Mouse (Mus musculus) right cerebral cortex, postnatal 10 days (tissue): ENCODE measurements around the gene Dpagt1.
A peak's percentile ranks its signal among the peaks of the same experiment; 100 is the strongest.
"Not testable (repeated sequence)": the region's sequence is repeated elsewhere in the genome, so short reads cannot be mapped to it uniquely, and the experiment has no call there.

ENCODE experiments used
- DNase-seq, 2 experiments: peaks; one replicate each; pipeline ENCODE4 v3.0.0; 2021; ENCODE audit warnings: low spot score in 2 of 2

Gene Dpagt1

DNA sequence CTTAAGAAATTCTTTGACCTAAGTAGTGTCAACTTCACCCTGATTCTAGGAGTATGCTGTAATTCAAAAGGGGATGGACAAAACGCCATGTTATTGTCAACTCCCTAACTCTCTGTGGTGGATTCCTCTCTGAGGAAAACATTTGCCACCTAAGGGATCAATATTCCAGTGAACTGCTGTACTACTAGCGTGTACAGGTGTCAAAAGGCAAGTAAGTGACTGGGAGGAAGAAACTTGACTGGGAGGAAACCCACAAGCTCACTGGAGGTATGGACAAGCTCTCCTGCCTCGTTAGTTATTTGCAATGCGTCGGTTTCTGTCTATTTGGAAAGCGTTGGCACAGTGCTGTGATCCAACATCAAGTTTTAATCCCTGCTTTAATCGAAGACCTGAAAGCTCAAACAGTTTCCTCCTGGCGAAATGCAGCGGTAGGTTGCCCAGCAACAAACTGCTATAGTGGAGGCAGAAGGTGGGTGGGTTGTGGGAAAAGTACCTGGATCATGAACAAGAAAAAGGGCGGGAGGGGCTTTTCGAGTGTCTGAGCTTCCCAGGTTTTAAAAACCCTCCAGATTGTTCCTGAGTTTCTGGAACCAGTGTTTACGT is at the start of gene Dpagt1:
Gene Dpagt1 (plus strand): TSS at position 252 of the 603 bp plus-strand sequence.
- DNase-seq: no peak

DNA sequence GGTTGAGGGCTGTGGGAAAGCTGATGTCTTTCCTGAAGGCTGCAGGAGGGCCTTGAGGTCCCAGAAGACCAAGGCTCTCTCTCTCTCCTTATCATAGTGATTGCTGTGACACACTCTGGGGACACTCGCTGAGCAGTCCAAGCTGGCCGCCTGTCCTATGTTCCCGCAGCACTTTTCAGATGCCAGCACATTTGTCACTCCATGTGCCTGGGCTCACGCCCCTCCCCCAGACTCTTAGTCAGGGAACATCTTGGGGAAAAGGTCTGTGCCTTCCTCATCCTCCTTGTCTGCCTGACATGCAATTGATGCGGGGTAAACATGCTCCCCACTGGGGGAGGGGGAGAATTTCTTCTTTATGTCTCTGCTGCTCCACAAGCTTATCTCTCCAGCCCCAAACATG is 42.6 kb upstream of the Dpagt1 start:
- no peak for DNase-seq

DNA sequence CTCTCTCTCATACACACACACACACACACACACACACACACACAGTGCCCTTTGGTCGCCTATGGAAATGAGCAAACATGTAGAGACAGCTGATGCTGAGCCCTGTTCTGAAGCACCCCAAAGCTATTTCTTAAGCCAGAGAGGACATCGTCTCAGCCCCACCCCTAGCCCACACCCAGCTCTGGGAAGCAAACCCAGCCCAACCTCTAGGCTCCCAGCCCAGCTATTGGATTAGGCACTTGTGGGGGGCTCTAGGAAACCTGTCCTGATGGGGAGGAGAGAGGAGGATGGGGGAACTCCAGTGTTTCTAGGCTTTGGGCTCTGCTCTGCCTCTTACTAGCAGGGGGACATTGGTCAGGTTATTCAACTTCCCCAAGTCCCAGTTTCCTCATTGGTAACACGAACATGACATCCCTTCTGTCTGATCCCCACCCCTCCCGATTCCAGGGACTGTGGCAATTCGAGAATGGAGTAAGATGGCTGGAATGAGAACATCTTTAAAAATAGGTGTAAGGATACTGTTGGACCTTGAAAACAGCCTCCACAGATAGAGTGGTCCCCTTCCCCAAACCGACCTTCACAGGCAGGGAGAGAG is 39.5 kb upstream of the Dpagt1 start:
- no peak for DNase-seq

DNA sequence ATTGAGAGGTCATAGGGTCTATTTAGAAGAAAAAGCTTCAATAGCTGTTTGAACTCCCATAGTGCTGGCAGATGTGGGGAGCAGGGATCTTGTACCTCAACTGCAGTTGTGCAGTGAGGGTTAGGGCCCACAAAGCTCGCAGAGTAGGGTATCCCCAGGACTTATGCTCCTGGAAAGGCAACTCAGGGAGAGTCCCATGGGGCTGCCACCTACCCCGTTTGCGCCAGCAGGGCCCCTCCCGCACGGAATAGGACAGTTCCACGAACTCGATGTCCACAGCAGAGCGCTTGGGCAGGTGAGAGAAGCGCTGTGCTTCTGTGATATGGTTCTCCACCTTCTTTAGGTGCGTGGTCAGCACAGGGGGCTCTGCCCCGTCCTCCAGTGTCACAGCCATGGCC is 38.8 kb upstream of the Dpagt1 start:
- DNase-seq: no peak

DNA sequence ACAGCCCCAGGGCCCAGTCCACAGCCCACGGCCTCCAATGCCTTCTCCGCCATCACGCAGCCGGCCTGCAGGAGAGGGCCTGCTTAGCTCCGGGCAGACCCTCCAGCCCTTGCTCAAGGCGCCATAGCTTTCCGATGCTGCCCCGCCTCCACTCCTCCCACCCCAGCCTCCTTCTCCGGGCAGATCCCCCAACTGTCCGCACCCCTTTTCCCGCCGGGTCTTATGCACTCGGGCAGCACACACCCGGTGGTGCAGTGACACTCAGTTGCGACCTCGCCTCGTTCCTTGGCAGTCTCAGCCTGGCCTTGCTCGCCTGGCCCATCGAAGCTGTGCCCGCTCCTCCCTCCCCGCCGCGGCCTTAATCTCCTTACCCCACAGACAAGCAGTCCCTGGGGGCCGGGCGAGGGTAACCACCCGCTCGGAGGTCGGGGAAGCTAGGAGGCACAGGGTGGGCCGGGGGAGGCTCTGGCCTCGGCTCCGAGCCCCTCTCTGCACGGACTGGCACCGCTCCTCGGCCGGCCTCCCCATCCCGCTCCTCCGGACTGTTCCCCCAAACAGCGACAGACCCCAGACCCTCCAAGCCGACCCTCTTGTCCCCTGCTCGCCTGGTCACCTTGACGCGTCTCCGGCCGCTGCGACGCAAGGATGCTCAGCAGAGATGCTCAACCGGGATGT is 38.3 kb upstream of the Dpagt1 start:
- peak; percentile 61 to 64 for DNase-seq

DNA sequence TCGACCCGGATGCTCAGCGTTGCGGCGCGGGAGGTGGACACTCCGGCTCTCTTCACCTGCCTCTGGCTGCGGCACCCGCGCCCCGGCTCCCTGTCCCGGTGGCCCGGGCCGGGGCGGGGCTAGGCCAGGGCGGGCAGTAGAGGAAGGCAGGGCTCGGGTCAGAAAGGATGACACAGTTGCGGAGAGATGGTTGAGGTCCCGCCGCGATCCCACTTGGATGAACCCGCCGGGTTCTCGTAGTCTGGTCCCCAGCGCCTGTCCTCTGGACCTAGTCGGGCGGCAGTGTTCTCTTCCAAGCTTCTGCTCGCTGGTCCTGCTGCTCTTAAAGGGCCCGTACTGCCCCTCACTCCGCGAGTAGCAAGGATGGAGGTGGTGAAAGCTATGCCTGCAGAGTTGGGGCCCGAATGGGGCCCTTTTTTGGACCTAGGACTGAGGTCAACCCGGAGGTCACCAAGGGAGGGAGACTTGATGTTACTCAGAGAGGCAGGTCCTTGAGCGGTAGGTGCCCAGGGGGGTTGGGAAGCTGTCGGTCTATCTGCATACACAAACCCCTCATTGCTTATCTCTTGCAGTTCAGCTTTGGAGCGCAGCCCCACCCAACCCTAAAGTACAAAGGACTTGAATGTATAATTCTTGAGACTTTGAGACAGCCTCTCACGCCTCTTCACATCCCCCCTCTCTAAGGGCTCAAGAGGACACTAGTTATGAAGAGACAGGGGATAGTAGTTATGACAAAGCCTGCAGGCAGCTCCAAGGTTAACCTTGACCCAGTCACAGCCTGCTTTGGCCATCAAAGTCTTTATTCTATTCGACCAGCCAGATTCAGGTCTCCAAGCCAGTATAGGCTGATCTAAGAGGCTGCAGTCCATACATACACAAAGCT is 37.5 kb upstream of the Dpagt1 start, which contains the start of gene Abcg4:
Gene Abcg4 (minus strand): TSS at position 540 of the 883 bp plus-strand sequence.
- DNase-seq: peak; percentile 69 to 73

DNA sequence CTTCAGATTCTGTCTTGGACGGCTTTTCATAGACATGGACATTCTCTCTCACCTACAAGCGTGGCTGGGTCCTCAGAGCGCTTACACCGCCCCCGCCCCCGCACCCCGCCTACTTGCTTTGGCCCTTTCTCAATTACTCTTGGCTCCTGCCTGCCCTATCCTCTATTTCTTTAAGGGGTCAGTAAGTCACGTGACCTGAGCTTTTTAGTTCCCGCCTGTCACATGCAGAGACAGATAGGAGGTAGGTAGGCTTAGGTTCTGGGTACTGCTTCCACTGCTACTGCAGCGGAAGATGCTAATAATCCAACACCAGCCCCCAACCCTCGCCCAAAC is 36.9 kb upstream of the Dpagt1 start:
- no peak for DNase-seq

DNA sequence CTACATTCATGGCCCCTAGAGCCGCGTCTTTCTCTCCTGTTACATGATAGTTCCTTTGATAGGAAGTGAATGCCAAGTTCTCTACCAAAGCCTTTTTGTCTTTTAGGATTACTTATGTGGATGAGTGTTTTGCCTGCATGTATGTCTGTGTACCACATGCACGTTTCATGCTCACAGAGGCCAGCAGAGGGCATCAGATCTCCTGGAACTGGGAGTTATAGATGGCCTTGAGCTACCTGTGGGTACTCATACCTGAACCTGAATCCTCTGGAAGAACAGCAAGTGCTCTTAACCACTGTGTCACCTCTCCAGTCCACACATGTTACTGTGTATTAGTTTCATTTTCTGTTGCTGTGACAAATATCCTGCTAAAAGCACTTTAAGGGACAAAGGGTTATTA is 33.3 kb upstream of the Dpagt1 start:
- peak in 1 of 2 experiments; percentile 57 for DNase-seq

DNA sequence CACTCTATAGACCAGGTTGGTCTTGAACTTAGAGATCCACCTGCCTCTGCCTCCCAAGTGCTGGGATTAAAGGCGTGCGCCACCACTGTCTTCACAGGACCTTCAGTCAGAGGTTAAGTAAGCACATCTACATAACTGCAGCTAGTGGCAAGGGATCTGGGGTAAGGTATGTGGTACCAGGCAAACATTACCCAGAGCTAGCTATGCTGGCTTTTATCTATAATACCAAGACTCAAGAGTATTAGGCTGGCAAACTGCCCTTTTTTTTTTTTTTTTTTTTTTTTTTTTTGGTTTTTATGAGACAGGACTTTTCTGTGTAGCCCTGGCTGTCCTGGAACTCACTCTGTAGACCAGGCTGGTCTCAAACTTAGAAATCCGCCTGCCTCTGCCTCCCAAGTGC is 25.8 kb upstream of the Dpagt1 start:
- not testable (repeated sequence) for DNase-seq

DNA sequence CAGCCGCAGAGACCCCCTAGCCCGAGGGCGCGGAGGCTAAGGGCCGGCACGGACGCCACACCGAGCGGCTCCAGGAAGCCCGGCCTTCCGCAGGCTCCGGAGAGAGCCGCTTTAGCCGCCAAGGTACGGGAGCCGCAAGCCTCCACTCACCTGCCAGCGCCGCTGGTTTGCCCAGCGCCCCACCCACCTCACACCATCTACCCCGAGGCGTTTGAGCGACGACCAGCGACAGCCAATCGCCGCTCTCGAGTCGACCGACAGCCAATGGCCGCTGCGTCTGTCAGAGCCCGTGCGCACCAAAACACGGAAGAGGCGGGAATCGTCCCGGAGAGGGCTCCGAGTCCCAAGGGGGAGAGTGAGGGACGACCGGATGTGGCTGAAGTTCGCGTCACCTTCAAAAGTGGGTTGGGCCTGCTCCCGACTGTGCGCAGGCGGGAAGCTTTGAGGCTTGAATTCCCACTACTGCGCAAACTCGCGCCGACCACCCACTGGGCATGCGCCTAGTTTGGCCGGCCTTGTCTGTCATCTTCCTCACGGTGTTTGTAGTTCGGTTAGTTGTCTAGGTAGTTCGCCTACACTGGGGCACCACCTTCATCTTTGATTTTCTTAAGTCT is 20.2 kb upstream of the Dpagt1 start, which contains the start of gene Hinfp:
Gene Hinfp (minus strand): TSS at position 206 of the 614 bp plus-strand sequence.
- DNase-seq: peak; percentile 100

DNA sequence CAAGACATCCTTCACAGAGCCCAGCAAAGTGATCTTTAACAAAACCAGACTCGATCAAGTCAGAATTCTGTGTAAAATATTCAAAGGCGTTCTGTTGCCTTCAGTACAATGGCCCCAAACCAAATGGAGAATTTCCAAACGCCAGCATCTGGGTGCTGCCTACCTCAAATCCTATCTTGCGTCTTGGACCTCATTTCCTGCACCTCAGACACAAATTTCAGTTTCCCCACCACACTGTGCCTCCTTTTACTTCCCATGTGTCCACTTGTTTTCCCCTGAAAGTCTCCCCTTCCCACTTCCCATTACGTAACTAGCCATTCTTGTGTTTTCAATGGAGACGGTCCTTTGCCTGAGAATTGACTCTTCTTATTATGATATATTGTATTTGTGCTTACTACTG is 19.3 kb upstream of the Dpagt1 start:
- peak in 1 of 2 experiments; percentile 28 for DNase-seq

DNA sequence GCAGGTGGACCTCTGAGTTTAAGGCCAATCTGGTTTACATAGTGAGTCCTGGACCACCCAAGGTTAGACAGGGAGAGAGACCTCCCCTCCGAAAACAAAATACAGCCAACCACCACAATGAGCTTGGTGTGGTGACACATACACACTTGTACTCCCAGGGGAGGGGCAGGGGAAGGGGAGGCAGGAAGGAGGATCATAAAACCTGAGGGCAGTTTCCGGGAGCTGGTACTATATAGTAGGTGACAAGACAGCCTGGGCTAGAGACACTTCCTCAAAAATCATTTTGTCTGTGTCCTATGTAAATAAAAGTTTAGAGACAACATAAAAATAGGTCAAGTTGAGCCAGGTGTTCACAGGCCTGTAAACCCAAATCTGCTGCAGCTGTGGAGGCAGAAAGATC is 18.6 kb upstream of the Dpagt1 start:
- no peak for DNase-seq

DNA sequence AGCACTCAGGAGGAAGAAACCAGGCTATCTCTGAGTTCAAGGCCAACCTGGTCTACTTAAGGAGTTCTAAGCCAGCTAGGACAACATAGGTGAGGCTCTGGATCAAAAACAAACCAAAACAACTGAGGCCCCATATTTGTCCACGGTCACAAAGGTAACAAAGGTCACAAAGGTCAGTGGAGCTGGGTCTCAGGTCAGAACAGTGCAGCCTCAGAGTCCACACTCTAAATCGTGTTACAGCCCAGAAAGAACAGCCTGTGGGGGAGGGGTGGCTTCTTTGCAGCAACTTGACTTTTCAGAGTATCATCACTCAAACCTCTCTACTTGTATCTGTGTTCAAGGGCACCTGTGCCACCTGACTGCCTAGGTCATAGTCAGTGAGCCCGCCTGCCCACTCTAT is 16.1 kb upstream of the Dpagt1 start:
- no peak for DNase-seq

DNA sequence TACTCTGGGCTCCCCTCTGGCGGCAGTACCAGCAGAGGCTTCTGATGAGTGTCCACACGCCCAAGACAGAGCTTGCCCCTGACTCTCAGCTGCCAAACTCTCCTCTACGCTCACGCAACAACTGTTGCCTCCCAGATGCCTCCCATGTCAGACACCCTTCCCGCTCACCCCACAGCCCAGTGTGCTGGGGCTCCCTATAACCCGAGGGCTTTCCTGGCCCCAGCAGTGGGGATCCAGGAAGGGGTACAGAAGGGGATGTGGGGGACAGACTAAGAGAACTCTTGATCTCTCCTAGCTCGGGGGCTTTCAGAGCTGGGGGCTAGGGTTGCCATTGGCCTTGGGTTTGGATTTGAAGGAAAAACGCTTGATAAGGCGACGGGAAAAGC is 15.1 kb upstream of the Dpagt1 start:
- no peak for DNase-seq

DNA sequence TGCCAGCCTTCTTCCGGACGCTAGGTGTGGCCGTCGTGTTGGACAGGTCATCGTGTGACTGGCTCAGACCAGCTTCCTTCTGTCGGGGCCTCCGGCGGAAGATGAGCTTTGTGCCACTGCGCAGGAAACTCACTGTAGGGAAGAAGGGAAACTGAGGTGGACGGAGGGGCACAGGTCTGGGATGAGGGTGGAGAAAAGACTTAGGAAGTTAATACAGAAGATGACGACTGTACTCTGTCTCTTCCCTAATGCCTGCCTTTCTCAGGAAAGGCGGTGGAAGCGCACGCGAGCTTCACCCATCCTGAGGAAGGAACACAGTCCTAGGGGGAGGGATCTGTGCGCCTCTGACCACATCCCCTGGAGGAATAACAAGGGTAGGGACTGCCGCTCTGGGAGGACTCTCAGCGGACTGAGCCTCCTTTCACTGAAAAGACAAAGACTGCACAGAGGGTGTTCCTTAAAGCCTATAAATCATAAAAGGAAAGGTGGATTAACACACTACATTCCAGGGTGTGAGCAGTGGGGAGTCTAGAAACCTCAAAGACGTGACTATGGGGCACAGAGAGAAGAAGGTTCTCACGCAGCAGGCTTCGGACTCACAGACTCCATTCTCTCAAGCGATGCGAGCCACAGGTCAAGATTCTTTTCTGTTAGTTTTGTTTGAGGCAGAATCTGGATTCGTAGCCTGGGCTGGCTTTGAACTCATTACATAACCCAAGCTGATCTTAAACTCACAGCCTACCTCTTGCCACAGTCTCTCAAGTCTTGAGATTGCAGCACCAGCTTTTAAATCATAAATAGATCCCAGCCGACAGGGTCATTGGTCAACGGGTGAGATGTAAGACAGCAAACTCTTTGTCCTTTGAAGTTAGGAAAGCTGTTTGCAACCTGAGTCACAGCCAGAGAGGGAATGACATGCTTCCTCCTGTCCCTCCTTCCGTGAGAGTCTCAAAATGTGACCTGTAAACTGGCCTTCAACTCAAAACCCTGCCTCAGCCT is 14.4 kb upstream of the Dpagt1 start:
- DNase-seq: no peak

DNA sequence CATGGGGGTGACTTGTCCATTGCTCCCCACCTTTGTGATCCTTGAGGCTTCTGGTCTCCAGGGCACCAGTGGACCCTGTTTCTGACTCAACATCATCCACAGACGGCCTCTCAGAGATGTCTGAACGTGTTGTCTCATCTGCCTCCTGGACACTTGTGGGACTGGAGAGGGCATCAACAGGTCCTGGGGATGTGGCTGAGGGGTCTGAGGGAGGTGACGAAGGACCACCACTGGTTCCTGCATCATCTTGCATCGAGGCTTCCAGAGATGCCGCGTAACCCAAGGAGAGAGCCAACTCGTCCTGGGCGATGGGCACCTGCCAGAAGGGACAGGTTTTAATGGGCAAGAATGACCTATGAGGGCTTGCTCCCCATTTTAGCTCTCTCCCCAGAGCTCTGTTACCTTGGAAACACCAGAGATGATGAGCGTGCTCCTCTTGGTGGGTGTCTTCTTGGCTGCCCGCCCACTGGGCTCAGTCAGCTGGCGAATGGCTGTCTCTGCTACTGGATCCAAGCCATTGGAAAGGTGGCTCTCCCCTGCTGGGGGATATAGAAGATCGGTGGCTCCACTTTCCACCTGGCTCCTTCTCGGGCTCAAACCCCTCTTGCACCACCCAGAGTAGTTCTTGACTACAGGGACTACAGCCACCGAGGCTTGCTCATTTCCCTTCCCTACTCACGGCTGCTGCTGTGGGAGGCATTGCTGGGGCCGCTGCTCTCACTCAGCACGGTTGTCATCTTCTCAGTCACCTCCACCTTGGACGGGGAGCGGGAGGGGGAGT is 12.2 kb upstream of the Dpagt1 start:
- DNase-seq: peak; percentile 89 to 91

DNA sequence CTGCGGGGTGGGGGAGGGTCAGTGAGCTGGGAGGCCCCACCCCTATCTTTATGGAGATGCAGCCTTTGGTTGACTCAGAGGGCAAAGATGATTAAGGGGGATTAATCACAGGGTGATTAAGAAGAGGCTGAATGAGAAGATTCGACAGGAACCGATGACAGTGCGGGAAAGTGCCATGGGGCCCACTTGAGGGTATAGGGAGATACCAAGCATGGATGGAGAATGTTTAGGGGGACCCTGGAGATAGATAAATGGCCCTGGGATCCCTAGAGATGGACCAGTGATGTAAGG is 11.6 kb upstream of the Dpagt1 start:
- no peak for DNase-seq

DNA sequence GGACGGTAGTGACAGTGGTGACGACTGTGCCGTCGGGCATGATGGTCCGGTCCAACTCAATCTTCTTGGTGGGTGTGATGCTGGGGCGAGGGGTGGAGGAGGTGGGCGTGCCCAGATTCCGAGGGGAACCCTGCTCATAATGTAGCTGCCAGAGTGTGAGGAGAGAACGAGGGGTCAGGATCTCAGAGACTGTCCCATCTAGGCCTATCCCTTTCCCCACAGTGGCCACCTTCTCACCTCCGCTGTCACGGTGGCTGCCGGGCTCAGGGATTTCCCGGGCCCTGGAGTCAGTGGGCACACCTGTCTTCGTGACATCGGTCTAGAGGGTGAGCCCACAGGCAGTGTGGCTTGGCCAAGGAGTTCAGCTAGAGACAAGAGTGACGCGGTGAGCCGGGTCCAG is 10.9 kb upstream of the Dpagt1 start:
- no peak for DNase-seq

DNA sequence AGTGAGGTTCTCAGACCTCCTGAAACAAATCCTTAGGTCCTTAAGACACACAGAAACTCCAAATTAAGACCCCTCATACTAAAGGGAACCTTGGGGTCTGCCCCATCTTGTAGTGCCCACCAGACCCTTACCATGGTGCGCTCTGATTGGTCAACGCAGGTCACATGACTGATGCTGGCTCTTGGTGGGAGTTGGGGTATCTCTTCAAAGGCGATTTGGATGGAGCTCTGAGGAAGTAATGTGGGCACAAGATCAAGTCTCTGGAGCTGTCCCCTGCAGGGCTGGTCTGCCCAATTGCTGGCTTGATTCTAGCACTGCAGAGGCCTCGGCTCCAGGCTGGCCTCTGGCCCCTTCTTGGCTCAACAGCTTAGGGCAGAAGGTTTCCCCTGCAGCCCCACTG is 8.4 kb upstream of the Dpagt1 start:
- no peak for DNase-seq
